Mouse (Mus musculus) midbrain, embryonic 10.5 days (tissue): ENCODE measurements around the gene Fxr2. TPM values are rescaled to one million over a fixed set of nuclear protein-coding genes. Genes with fewer than 3 reads are reported as not detected.
A peak's percentile ranks its signal among the peaks of the same experiment; 100 is the strongest.
"Not testable (repeated sequence)": the region's sequence is repeated elsewhere in the genome, so short reads cannot be mapped to it uniquely, and the experiment has no call there.

ENCODE experiments used
- DNase-seq: peaks from one replicate; pipeline ENCODE4 v3.0.0-alpha.2; 2017; ENCODE audit warnings: low spot score
- H3K27ac ChIP-seq: fragments of 300-500 bp; sonication (generic); replicated peaks from 2 replicates; pipeline ENCODE4 v1.5.1; 2016; ENCODE audit warnings: mild to moderate bottlenecking
- H3K27me3 ChIP-seq: fragments of 300-500 bp; sonication (generic); 2 replicates; pipeline ENCODE4 v1.6.1; 2016; ENCODE audit warnings: low read depth, mild to moderate bottlenecking; ENCODE audit not compliant: poor library complexity, severe bottlenecking
- H3K36me3 ChIP-seq: fragments of 300-500 bp; sonication (generic); 2 replicates; pipeline ENCODE4 v1.6.1; 2016; ENCODE audit warnings: mild to moderate bottlenecking, moderate library complexity
- H3K4me1 ChIP-seq: fragments of 300-500 bp; sonication (generic); 2 replicates; pipeline ENCODE4 v1.6.1; 2016
- H3K4me3 ChIP-seq: fragments of 300-500 bp; sonication (generic); 2 replicates; pipeline ENCODE4 v1.5.1; 2016; ENCODE audit warnings: mild to moderate bottlenecking, moderate library complexity
- H3K9me3 ChIP-seq: fragments of 300-500 bp; sonication (generic); replicated peaks from 2 replicates; pipeline ENCODE4 v1.6.1; 2016; ENCODE audit warnings: mild to moderate bottlenecking
- WGBS: fragments of 180-500 bp; shearing (Covaris S2); methylation state at CpG from one replicate; pipeline ENCODE4 v1.1.7; 2016; 5-methylcytosine and 5-hydroxymethylcytosine counted together
- polyA plus RNA-seq: library from polyadenylated mRNA; unstranded; fragments of >200 nt; fragmentation: Nextera tagmentation; extraction: Ambion mirVana; gene quantifications from 2 replicates; pipeline ENCODE4 v1.2.1, GENCODE M21; 2016

Gene Fxr2
- polyA plus RNA-seq, 1 experiment from 2014 or later: 39.1 TPM

DNA sequence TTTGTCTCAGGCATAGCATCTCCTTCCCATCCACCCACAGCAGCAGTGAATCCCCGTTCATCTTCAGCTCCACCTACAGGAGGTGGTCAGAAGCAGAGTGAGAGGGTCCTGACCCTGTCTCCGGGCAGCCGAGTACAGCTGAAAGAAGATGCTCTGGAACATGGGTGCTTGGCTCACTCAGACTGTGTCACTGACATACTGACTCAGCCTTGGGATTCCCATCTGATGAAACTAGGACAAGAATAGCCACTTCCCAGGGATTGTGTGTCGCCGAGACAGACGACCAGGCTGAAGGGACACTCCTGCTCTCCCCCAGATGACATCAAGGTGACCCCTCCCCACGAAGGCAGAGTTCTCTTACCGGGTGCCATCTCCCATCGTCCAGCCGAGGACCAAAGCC lies 16.0 kb upstream of the Fxr2 start:
- WGBS: 49% methylated on average over 10 of the region's 10 CpGs
- H3K9me3 ChIP-seq: no peaks in the 10 kb centered on the region
- H3K4me3 ChIP-seq: no peak overlapping the region
- no peaks in the 10 kb centered on the region for H3K36me3 ChIP-seq
- peaks cover 25% of the 10 kb centered on the region for H3K4me1 ChIP-seq
- no peak for DNase-seq
- H3K27ac ChIP-seq: no peak overlapping the region
- peaks cover 29% of the 10 kb centered on the region for H3K27me3 ChIP-seq

- Histone ChIP-seq H3K4me3 (no peak within 1 kb of the TSS), H3K4me1 (peaks cover 35% of the 10 kb centered on the region), H3K27ac (no peak within 1 kb of the TSS), H3K9me3 (no peaks in the 10 kb centered on the region), H3K36me3 (no peaks in the 10 kb centered on the region), H3K27me3 (peaks cover 29% of the 10 kb centered on the region)
- no peak for DNase-seq
- 74% methylated on average over 5 of the region's 5 CpGs for WGBS
Measured at GRCm38 (mm10) chr11:69617805-69618204, 15.0 kb upstream of the Fxr2 start, which contains the start of gene Shbg. Gene Shbg, minus strand, starts transcription at chr11:69617905.

- WGBS: 89% methylated on average over 7 of the region's 7 CpGs
- no peak for DNase-seq
Measured at GRCm38 (mm10) chr11:69620394-69621081, 12.3 kb upstream of the Fxr2 start.

DNA sequence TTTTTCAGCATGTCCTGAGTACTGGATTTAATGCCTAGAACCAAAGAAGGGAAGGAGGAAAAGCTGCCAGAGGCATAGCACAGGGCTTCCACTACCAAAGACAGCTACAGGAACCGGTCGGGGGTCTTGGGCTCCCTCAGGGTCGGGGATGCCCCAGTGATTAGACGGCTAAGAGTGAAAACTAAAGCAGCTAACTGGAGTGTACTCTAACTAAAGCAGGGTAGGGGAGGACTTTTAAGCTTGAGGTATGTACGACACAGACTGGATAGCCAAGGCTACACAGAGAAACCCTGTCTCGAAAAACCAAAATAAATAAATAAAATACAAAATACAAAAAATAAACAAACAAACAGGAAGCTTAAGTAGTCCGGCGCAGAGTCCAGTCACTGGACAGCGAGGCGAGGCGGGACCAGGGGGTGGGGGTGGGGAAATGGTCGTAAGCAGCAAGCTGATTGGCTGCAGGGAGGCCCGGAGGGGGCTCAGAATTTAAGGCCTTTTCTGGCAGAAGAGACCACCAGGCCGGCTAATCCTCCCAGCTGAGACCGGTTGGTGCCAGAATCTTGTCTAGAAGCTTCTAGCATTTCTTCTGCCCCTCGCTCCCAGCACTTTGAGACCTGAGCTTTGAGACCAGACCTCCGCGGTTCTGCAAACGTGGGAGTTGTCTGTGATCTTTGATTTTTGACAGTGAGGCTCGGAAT lies 11.1 kb upstream of the Fxr2 start, which contains the start of gene Sat2:
TSS of gene Sat2 (plus strand) at position 454 of the 698 bp plus-strand sequence.
- no peaks in the 10 kb centered on the region for H3K36me3 ChIP-seq
- 2% methylated on average over 20 of the region's 20 CpGs for WGBS
- H3K27ac ChIP-seq: peak within 1 kb of the TSS; percentile 93
- H3K27me3 ChIP-seq: peaks cover 10% of the 10 kb centered on the region; the same call in 1 of the 2 replicates
- peak; percentile 87 for DNase-seq
- H3K9me3 ChIP-seq: no peaks in the 10 kb centered on the region
- peaks cover 29% of the 10 kb centered on the region for H3K4me1 ChIP-seq
- peak within 1 kb of the TSS; percentile 59 for H3K4me3 ChIP-seq

More at GRCm38 (mm10) chr11:69620394-69621081, 12.3 kb upstream of the Fxr2 start:
- Histone ChIP-seq H3K9me3 (no peaks in the 10 kb centered on the region), H3K4me3 (no peak overlapping the region), H3K27ac (peak overlapping the region; percentile 93; the same call in 1 of the 2 replicates), H3K4me1 (peaks cover 29% of the 10 kb centered on the region), H3K27me3 (peaks cover 18% of the 10 kb centered on the region), H3K36me3 (no peaks in the 10 kb centered on the region)

- Histone ChIP-seq H3K4me1 (peaks cover 29% of the 10 kb centered on the region), H3K9me3 (no peaks in the 10 kb centered on the region), H3K27ac (peak overlapping the region; percentile 93), H3K4me3 (peak overlapping the region; percentile 59), H3K36me3 (no peaks in the 10 kb centered on the region), H3K27me3 (peaks cover 9% of the 10 kb centered on the region; the same call in 1 of the 2 replicates)
- 60% methylated on average over 6 of the region's 6 CpGs for WGBS
- no peak for DNase-seq
Measured at GRCm38 (mm10) chr11:69622406-69622805, 10.4 kb upstream of the Fxr2 start.

GRCm38 (mm10) chr11:69623006-69623405 lies 9.8 kb upstream of the Fxr2 start:
- no peak for DNase-seq
- Histone ChIP-seq H3K9me3 (no peaks in the 10 kb centered on the region), H3K4me3 (peak overlapping the region; percentile 59; the same call in 1 of the 2 replicates), H3K27ac (no peak overlapping the region), H3K36me3 (no peaks in the 10 kb centered on the region), H3K4me1 (peaks cover 25% of the 10 kb centered on the region), H3K27me3 (peaks cover 3% of the 10 kb centered on the region; the same call in 1 of the 2 replicates)
- 76% methylated on average over 4 of the region's 4 CpGs for WGBS

GRCm38 (mm10) chr11:69624339-69624738 lies 8.5 kb upstream of the Fxr2 start:
- not testable (repeated sequence) for H3K4me3 ChIP-seq, H3K27me3 ChIP-seq, H3K9me3 ChIP-seq, H3K27ac ChIP-seq, H3K36me3 ChIP-seq, DNase-seq
- peaks cover 21% of the 10 kb centered on the region for H3K4me1 ChIP-seq
- 75% methylated on average over 2 of the region's 2 CpGs for WGBS

DNA sequence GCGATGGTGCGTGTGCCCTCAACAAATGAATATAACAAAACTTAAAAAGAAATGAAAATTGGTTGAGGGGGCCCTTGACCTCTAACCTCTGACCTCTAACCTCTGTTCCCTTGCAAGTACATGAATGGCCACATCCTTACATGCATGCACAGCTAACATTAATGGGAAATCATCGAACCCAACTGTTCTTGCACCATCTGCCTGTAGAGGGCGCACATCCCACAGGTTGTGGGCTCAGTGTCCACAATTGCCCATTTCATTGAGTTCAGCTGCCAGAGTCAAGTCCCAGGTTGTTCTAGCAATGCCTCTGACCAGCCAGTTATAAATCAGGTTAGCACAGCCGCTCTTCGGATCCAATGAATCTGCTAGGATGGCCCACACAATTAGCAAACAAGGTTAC lies 4.5 kb upstream of the Fxr2 start:
- no peaks in the 10 kb centered on the region for H3K27me3 ChIP-seq
- H3K9me3 ChIP-seq: no peaks in the 10 kb centered on the region
- no peak overlapping the region for H3K27ac ChIP-seq
- peak; percentile 83 for DNase-seq
- H3K4me3 ChIP-seq: no peak overlapping the region
- 40% methylated on average over 6 of the region's 6 CpGs for WGBS
- peaks cover 14% of the 10 kb centered on the region for H3K4me1 ChIP-seq
- H3K36me3 ChIP-seq: no peaks in the 10 kb centered on the region

DNA sequence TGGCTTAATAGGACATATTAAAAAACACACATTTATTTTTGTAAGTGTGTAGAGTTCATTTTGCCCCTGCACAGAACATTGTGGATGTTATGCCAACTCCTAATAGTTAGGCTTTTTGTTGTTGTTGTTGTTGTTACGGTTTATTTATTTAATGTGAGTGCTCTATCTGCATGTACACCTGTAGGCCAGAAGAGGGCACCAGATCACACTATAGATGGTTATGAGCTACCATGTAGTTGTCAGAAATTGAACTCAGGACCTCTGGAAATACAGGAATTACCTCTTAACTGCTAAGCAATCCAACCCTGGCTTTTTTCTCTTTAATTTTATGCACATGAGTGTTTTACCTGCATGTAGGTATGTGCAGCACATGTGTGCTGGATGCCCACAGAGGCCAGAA lies 3.0 kb upstream of the Fxr2 start:
- Histone ChIP-seq H3K9me3 (no peaks in the 10 kb centered on the region), H3K27ac (no peak overlapping the region), H3K4me1 (peaks cover 25% of the 10 kb centered on the region), H3K36me3 (peaks cover 4% of the 10 kb centered on the region; the same call in 1 of the 2 replicates), H3K27me3 (no peaks in the 10 kb centered on the region), H3K4me3 (no peak overlapping the region)
- no peak for DNase-seq
- WGBS: 59% methylated on average over 1 of the region's 1 CpGs

DNA sequence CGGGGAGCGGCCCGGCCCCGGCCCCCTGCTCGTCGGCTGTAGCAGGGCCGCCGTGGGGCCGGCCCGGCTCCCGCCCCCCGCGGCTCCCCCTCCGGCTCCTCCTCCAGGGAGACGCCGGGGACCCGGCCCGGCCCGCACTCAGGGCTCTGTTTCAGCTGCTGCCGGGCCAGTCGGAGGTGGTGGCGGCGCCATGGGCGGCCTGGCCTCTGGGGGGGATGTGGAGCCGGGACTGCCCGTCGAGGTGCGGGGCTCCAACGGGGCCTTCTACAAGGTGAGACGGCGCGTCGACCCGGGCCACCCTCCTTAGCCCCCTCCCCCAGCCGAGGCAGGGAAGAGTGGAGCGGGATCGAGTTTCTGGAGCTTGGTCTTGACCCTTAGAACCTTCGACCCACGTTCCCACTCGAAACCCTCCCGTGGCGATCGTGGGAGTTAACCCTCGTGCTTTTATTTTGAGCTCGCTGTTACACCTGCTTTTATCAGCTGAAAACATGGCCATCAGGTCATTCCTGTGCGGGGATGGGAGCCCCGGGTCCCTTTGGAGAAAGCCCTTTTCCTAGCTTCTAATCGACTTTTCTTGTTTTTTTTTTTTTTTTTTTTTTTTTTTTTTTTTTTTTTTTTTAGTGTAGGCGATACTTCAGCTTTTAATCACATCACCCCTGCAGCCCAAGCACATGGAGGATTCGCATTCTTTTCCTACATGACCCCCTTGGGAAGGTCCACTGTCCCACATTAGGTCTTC lies 507 bp downstream of the Fxr2 start:
- Histone ChIP-seq H3K27me3 (no peaks in the 10 kb centered on the region), H3K4me1 (peaks cover 34% of the 10 kb centered on the region), H3K36me3 (peaks cover 36% of the 10 kb centered on the region), H3K4me3 (peak overlapping the region; percentile 99), H3K27ac (peak overlapping the region; percentile 98), H3K9me3 (no peaks in the 10 kb centered on the region)
- 1% methylated on average over 48 of the region's 50 CpGs for WGBS
- no peak for DNase-seq

- no peak overlapping the region for H3K27ac ChIP-seq
- peaks cover 57% of the 10 kb centered on the region for H3K36me3 ChIP-seq
- H3K27me3 ChIP-seq: no peaks in the 10 kb centered on the region
- H3K4me3 ChIP-seq: no peak overlapping the region
- no peak for DNase-seq
- peaks cover 34% of the 10 kb centered on the region for H3K4me1 ChIP-seq
- no peaks in the 10 kb centered on the region for H3K9me3 ChIP-seq
- WGBS: 94% methylated on average over 3 of the region's 3 CpGs
Measured at GRCm38 (mm10) chr11:69635471-69635870, 2.7 kb downstream of the Fxr2 start.

GRCm38 (mm10) chr11:69645860-69646259 lies 13.1 kb downstream of the Fxr2 start:
- 96% methylated on average over 5 of the region's 5 CpGs for WGBS
- Histone ChIP-seq H3K27ac (no peak overlapping the region), H3K27me3 (no peaks in the 10 kb centered on the region), H3K4me1 (no peaks in the 10 kb centered on the region), H3K4me3 (no peak overlapping the region), H3K36me3 (peaks cover 99% of the 10 kb centered on the region), H3K9me3 (no peaks in the 10 kb centered on the region)
- DNase-seq: no peak
